Mouse (Mus musculus): ENCODE results near the gene Edf1.

DNA sequence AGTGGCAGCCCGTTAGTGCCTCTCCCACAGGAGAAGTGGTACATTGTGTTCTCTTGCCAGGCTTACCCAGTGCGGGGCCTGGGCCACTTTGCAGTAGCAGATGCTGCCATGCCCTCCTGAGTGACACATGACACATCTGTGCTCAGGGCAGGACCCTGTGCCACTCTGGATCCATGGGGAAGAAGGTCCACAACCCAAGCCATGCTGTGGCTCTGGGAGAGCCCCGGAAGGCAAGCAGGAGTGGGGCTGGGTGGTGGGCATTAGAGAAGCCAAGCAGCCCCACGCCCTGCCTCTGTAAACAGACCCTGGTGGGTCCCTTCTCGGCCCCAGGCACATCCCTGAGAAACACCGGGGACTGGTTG is 25.5 kb downstream of the Edf1 start:
- TF ChIP-seq CTCF (IDR thresholded peaks at IDR 0.05) (no peak), EP300 (IDR thresholded peaks at IDR 0.05) (no peak)

Measured in lung, postnatal 0 days (tissue).